Mouse (Mus musculus) inflammation-experienced regulatory T-cells (primary cell): ENCODE data around the gene Gm20924. TPM values are rescaled to one million over a fixed set of nuclear protein-coding genes. Genes with fewer than 3 reads are reported as not detected.

ENCODE experiments used
- polyA plus RNA-seq, 2 experiments: library from polyadenylated mRNA; unstranded; fragments of 100-300 nt; shearing (Covaris generic); gene quantifications; one replicate each; pipeline ENCODE4 v1.2.1; 2017

The Gm20924 gene
- polyA plus RNA-seq: not detected

DNA sequence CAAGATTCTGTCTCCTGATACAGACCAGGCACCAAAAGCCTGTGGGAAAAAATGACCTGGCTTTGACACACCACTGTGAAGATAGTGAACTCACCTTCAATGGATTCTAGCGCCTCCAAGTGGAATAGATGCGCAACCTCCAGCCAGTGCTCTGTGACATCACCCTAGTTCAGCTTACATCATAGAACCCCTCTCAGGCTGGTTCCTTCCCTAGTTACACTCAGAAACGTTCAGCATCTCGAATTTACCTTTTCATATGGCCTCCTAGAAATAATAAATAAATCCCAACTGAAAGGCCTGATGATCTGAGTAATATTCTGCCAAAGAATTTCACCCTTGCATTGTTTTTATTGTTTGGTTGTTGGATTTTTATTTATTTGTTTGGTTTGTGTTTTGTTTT is at the start of gene Gm20924:
Gene Gm20924 (minus strand): TSS at position 101 of the 400 bp plus-strand sequence.

Other genes with a start within 250 kb of the Gm20924 start
- gene Gm20736, start 170.2 kb upstream of the Gm20924 start, polyA plus RNA-seq: not detected